Mouse (Mus musculus): ENCODE results near the gene Dpm3. TPM values are rescaled to one million over a fixed set of nuclear protein-coding genes. Genes with fewer than 3 reads are reported as not detected.
"Not testable (repeated sequence)": the region's sequence is repeated elsewhere in the genome, so short reads cannot be mapped to it uniquely, and the experiment has no call there.

Gene Dpm3
- 149 and 153 TPM in 2 replicates for polyA plus RNA-seq (2015; fragmentation: Nextera tagmentation; extraction: Ambion mirVana)

DNA sequence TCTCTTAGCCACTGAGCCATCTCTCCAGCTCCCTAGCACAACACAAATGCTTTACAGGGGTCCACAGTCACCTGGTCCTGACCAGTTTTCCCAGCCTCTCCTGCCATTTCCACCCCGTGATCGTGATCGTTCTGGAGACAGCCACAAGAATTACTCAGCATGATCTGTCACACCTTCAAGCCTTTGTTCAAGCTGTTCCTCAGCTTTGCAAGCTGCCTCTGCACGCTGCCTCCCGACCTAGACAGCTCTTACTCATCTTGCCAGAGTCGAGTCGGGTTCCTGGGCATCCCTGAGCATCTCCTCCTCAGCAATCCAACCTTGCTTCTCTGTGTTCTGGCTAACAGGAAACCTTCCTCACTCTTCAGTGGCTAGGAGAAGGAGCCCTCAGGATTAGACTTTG is at the start of gene Dpm3:
Gene Dpm3, plus strand, starts transcription at position 283 of the 400 bp plus-strand sequence.
- no peak within 1 kb of the TSS for H3K4me2 ChIP-seq
- H3K27me3 ChIP-seq, result peaks cover 6% of the 10 kb centered on the region; the same call in 1 of the 2 replicates
- H3K9me3 ChIP-seq (replicated peaks), result no peaks in the 10 kb centered on the region
- no peak within 1 kb of the TSS for H3K9ac ChIP-seq
- WGBS, result 36% methylated on average over 7 of the region's 7 CpGs
- H3K4me3 ChIP-seq (replicated peaks), result no peak within 1 kb of the TSS
- no peak for ATAC-seq (replicated peaks; ENCODE audit: low FRiP score)
- no peak within 1 kb of the TSS for H3K27ac ChIP-seq
- no peaks in the 10 kb centered on the region for H3K4me1 ChIP-seq
- no peaks in the 10 kb centered on the region for H3K36me3 ChIP-seq

DNA sequence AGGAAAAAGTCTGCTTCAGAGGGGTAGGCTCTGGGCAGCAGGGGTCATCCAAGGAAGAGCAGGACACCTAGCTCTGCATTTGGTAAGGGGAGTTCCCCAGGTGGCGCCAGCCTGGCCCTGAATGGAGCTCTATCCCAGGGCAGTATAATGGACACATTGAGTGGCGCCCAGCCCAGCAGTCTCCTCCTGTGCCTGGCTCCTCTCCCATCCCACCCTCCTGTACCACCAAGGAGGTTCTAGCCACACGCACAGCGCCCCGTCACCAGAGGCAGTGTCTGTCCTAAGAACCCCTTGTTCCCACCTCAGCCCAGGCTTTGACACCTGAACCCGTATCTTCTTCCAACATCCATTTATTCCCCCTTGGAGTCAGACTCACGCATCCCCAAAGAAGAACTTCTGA is 49.4 kb upstream of the Dpm3 start:
- Histone ChIP-seq H3K9ac (no peak overlapping the region), H3K4me2 (no peak overlapping the region), H3K36me3 (peaks cover 65% of the 10 kb centered on the region), H3K4me1 (peaks cover 35% of the 10 kb centered on the region), H3K27ac (peak overlapping the region; percentile 35; the same call in 1 of the 2 replicates), H3K9me3 (replicated peaks) (no peaks in the 10 kb centered on the region), H3K4me3 (replicated peaks) (no peak overlapping the region), H3K27me3 (no peaks in the 10 kb centered on the region)
- WGBS, result 91% methylated on average over 7 of the region's 7 CpGs
- no peak for ATAC-seq (replicated peaks; ENCODE audit: low FRiP score)

DNA sequence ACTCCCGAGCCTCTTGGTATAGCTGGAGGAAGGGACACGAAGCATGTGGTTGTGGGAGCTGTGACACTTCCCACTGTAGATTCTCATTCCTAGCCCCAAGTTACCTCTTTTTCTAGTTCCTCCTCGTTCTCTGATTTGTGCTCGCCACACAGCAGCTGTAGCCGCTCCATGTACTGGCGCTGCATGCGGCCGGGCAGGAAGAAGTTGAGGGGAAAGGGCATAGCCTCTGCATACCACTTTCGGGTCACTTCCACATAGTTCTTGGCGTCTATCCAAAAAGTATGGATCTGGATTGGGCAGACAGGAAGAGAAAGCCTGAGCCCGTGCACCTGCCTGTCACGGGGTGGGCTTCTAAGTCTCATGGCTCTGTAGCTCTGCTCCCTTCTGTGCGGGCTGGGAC is 49.0 kb upstream of the Dpm3 start:
- no peaks in the 10 kb centered on the region for H3K9me3 ChIP-seq (replicated peaks)
- H3K4me1 ChIP-seq, result peaks cover 39% of the 10 kb centered on the region
- no peak overlapping the region for H3K4me2 ChIP-seq
- H3K36me3 ChIP-seq, result peaks cover 64% of the 10 kb centered on the region
- 72% methylated on average over 13 of the region's 13 CpGs for WGBS
- no peak for ATAC-seq (replicated peaks; ENCODE audit: low FRiP score)
- H3K27ac ChIP-seq, result peak overlapping the region; percentile 35; the same call in 1 of the 2 replicates
- no peaks in the 10 kb centered on the region for H3K27me3 ChIP-seq
- no peak overlapping the region for H3K9ac ChIP-seq
- H3K4me3 ChIP-seq (replicated peaks), result no peak overlapping the region

DNA sequence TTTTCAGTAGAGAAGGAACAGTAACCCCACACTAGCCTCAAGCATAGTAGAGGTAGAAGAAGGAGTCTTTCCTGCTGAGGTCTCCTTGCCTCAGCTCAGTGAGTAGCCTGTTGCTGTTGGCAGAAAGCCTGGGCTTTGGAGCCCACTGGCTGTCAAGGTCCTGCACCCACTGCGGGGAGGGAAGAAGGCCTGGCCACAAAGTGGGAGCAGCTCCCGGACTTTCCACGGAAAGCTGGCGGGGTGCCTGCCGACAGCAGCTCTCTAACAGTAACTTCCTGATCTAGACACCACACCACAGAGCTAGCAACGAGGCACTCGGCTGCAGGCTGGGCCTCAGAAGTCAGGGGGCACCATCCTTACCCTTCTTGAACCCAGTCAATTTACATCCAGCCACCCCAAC is 48.4 kb upstream of the Dpm3 start:
- Histone ChIP-seq H3K9me3 (replicated peaks) (no peaks in the 10 kb centered on the region), H3K4me1 (peaks cover 45% of the 10 kb centered on the region), H3K4me3 (replicated peaks) (no peak overlapping the region), H3K9ac (no peak overlapping the region), H3K27ac (0 out of 2 replicates have a peak overlapping the region, but pooled peaks have one; percentile 35), H3K27me3 (no peaks in the 10 kb centered on the region), H3K4me2 (no peak overlapping the region), H3K36me3 (peaks cover 59% of the 10 kb centered on the region)
- 70% methylated on average over 7 of the region's 7 CpGs for WGBS
- no peak for ATAC-seq (replicated peaks; ENCODE audit: low FRiP score)

DNA sequence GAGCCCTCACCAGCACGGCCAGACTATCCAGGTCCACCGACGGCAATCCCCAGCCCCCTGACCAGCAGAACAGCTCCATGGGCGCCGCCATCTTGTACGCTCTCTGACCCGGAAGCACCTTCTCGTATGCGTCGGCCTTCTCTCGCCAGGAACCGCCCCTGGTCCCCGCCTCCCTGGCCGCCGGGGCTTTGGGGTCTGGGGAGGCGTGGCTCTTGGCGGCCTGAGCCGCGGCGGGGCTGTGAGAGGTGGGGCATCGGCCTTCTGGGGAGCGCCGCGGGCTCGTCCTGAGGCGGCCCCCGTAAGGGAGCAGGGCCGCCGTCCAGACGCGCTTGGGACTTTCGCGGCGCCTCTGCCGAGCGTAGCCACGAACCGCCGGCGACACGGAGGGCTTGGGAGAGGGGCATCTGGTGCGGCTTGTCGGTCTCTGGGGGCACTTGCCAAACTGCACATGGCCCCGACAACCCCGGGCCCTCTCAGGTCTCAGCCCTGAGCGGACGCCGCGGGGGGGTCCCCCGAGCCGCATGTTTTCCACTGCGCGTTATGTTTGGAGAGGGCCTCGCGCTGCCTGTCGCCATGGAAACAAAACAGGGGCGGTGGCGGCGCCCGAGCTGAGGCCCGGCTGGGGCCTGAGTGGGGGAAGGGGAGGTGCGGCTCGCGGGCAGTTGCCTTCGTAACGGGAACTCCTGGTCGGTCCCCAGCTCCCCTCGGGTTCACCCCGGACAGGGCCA is 45.2 kb upstream of the Dpm3 start:
- peaks cover 50% of the 10 kb centered on the region for H3K4me1 ChIP-seq
- H3K4me3 ChIP-seq (replicated peaks), result peak overlapping the region; percentile 90
- peak; percentile 94 for ATAC-seq (replicated peaks; ENCODE audit: low FRiP score)
- no peaks in the 10 kb centered on the region for H3K9me3 ChIP-seq (replicated peaks)
- H3K27ac ChIP-seq, result peak overlapping the region; percentile 97
- H3K27me3 ChIP-seq, result no peaks in the 10 kb centered on the region
- peaks cover 26% of the 10 kb centered on the region for H3K36me3 ChIP-seq
- peak overlapping the region; percentile 64 for H3K9ac ChIP-seq
- H3K4me2 ChIP-seq, result peak overlapping the region; percentile 91
- WGBS, result under 1% methylated on average over 69 of the region's 69 CpGs

DNA sequence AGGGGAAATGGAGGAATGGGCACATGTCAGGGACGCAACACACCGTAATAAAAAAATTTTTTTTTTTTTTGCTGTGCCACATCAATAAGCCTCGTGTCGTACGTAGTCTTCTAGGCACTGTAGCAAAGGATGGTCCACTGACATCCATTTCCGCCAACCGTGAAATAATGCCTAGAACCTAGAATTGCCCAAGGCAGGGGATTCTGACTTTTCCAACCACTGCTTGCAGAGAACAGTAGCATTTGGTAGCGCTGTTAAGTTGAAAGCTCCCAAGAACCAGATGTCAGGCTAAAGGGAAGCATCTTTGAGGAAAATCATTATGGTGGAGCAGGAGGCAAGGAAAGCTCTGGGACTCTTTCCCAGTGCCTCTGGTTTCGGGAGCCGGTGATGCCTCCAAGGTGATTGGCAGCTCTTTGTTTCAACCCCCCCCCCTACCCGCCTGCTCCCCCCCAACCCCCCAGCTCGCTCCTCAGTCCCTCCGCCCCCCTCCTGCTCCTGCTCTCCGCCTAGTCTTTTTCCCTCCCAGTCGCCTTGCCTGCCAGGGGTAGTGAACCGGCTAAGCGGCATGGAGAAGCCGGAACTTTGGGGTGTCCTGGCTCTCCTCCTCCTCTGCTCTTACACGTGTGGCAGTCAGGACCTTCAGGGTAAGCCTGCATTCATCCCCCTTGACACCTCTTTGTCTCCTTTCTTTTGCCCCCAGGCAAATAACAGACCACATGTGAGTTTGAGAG is 44.3 kb upstream of the Dpm3 start, which contains the start of gene Thbs3:
Gene Thbs3, plus strand, starts transcription at position 500 of the 731 bp plus-strand sequence.
- WGBS, result under 1% methylated on average over 19 of the region's 19 CpGs
- H3K9me3 ChIP-seq (replicated peaks), result no peaks in the 10 kb centered on the region
- no peak for ATAC-seq (replicated peaks; ENCODE audit: low FRiP score)
- H3K27ac ChIP-seq, result peak within 1 kb of the TSS; percentile 97
- peak within 1 kb of the TSS; percentile 90 for H3K4me3 ChIP-seq (replicated peaks)
- peak within 1 kb of the TSS; percentile 91 for H3K4me2 ChIP-seq
- no peaks in the 10 kb centered on the region for H3K27me3 ChIP-seq
- peak within 1 kb of the TSS; percentile 64 for H3K9ac ChIP-seq
- H3K4me1 ChIP-seq, result peaks cover 56% of the 10 kb centered on the region
- peaks cover 18% of the 10 kb centered on the region for H3K36me3 ChIP-seq

DNA sequence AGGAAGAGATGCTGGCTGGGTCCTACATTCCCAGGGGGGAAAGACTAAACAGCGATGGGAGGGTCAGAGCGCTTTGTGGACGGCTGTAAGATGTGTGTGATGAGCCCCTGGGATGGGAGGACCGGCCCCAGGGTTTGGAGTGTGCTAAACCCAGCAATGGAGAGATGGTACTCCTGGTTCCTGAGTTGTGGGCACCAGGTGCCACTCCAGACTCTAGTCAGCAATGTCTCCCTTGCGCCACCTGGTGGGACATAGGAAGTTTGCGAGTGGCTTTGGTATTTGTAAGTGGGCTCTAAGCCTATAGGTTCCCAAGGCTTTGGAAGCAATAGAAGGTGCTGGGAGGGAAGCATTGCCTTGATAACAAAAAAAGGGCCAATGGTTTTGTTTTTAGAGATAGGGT is 43.3 kb upstream of the Dpm3 start:
- H3K4me1 ChIP-seq, result peaks cover 48% of the 10 kb centered on the region
- H3K27me3 ChIP-seq, result no peaks in the 10 kb centered on the region
- H3K36me3 ChIP-seq, result peaks cover 7% of the 10 kb centered on the region; the same call in 1 of the 2 replicates
- 0 out of 2 replicates have a peak overlapping the region, but pooled peaks have one; percentile 16 for H3K9ac ChIP-seq
- H3K27ac ChIP-seq, result peak overlapping the region; percentile 97; the same call in 1 of the 2 replicates
- H3K4me2 ChIP-seq, result peak overlapping the region; percentile 91
- no peaks in the 10 kb centered on the region for H3K9me3 ChIP-seq (replicated peaks)
- 2% methylated on average over 6 of the region's 6 CpGs for WGBS
- peak overlapping the region; percentile 90 for H3K4me3 ChIP-seq (replicated peaks)
- 0 out of 2 replicates have a peak, but pooled peaks have one; percentile 2 for ATAC-seq (replicated peaks; ENCODE audit: low FRiP score)

DNA sequence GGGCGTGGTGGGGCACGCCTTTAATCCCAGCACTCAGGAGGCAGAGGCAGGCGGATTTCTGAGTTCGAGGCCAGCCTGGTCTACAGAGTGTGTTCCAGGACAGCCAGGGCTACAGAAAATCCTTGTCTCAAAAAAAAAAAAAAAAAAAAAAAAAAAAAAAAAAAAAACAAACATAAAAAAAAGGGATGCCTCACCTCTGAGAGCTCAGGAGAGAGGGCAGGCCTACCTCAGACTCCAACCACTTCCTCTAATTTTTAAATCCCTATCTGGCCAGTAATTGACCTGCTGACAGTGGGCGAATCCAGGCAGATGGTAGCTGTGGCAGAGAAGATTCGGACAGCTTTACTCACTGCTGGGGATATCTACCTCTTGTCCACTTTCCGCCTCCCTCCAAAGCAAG is 42.8 kb upstream of the Dpm3 start:
- not testable (repeated sequence) for H3K27me3 ChIP-seq; H3K9me3 ChIP-seq (replicated peaks); H3K4me3 ChIP-seq (replicated peaks); ATAC-seq (replicated peaks; ENCODE audit: low FRiP score); H3K9ac ChIP-seq; H3K27ac ChIP-seq; H3K36me3 ChIP-seq
- WGBS, result 75% methylated on average over 7 of the region's 7 CpGs
- Histone ChIP-seq H3K4me1 (peaks cover 44% of the 10 kb centered on the region), H3K4me2 (peak overlapping the region; percentile 91)

DNA sequence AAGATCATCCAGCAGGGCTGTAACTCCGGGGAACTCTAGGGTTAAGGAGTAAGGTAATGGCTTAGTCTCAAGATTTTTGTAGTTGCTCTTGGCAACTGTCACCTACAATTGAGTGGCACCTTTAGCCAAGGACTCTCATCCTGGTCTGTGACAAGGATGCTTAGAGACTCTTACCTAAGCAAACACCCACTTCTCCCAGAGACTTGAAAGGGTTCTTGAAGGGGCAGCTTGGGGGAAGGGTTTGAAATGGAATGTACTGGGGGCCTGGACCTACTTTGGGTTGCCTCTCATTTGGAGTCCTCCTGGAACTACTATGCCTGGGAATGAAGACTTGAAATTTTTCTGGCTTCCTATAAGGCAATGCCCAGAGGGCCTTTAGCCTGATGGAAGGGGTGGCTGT is 40.9 kb upstream of the Dpm3 start:
- 69% methylated on average over 1 of the region's 1 CpGs for WGBS
- H3K27ac ChIP-seq, result no peak overlapping the region

DNA sequence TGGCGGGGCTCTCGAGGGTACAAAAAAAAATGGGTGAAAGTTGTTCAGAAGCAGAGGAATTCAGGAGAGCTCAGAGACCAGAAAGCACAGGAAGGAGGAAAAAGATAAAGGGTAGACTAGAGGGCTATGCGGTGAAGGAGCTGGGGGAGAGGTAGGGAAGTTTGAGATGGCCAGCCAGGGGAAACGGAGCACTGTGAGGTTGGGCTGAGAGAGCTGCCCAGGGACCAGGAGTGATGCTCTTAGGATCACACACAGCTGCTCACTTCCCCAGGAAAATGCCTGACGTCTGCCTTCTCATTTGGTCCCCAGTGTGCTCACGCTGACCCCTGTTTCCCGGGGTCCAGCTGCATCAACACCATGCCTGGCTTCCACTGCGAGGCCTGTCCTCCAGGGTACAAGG is 39.6 kb upstream of the Dpm3 start:
- no peaks in the 10 kb centered on the region for H3K9me3 ChIP-seq (replicated peaks)
- no peak overlapping the region for H3K4me2 ChIP-seq
- H3K9ac ChIP-seq, result 0 out of 2 replicates have a peak overlapping the region, but pooled peaks have one; percentile 23
- no peak overlapping the region for H3K4me3 ChIP-seq (replicated peaks)
- peaks cover 26% of the 10 kb centered on the region for H3K4me1 ChIP-seq
- no peak for ATAC-seq (replicated peaks; ENCODE audit: low FRiP score)
- no peaks in the 10 kb centered on the region for H3K27me3 ChIP-seq
- H3K36me3 ChIP-seq, result peaks cover 13% of the 10 kb centered on the region; the same call in 1 of the 2 replicates
- H3K27ac ChIP-seq, result no peak overlapping the region
- 26% methylated on average over 8 of the region's 8 CpGs for WGBS

More for the DNA sequence above, 40.9 kb upstream of the Dpm3 start:
- H3K4me1 ChIP-seq, result peaks cover 30% of the 10 kb centered on the region
- ATAC-seq (replicated peaks; ENCODE audit: low FRiP score), result no peak
- H3K9me3 ChIP-seq (replicated peaks), result no peaks in the 10 kb centered on the region
- H3K27me3 ChIP-seq, result no peaks in the 10 kb centered on the region
- H3K4me2 ChIP-seq, result no peak overlapping the region
- H3K36me3 ChIP-seq, result peaks cover 4% of the 10 kb centered on the region; the same call in 1 of the 2 replicates
- no peak overlapping the region for H3K4me3 ChIP-seq (replicated peaks)
- H3K9ac ChIP-seq, result no peak overlapping the region

DNA sequence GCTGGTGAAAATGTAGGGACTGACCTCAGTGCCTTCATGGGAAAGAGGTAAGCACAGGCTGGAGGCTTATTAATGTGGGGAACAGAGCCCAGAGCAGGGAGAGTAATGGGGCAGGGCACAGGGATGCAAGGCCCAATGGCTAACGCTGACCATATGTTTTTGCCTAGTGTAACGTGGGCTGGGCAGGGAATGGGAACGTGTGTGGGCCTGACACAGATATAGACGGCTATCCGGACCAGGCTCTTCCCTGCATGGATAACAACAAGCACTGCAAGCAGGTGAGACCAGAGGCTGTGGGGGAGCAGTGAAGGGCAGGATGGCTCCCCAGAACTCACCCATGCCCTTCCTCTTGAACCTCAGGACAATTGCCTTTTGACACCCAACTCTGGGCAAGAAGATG is 38.0 kb upstream of the Dpm3 start:
- H3K9me3 ChIP-seq (replicated peaks), result no peaks in the 10 kb centered on the region
- no peak overlapping the region for H3K9ac ChIP-seq
- no peak for ATAC-seq (replicated peaks; ENCODE audit: low FRiP score)
- peaks cover 13% of the 10 kb centered on the region; the same call in 1 of the 2 replicates for H3K36me3 ChIP-seq
- WGBS, result 73% methylated on average over 5 of the region's 5 CpGs
- peaks cover 7% of the 10 kb centered on the region for H3K27me3 ChIP-seq
- no peak overlapping the region for H3K4me3 ChIP-seq (replicated peaks)
- no peak overlapping the region for H3K4me2 ChIP-seq
- H3K4me1 ChIP-seq, result peaks cover 21% of the 10 kb centered on the region
- H3K27ac ChIP-seq, result no peak overlapping the region

DNA sequence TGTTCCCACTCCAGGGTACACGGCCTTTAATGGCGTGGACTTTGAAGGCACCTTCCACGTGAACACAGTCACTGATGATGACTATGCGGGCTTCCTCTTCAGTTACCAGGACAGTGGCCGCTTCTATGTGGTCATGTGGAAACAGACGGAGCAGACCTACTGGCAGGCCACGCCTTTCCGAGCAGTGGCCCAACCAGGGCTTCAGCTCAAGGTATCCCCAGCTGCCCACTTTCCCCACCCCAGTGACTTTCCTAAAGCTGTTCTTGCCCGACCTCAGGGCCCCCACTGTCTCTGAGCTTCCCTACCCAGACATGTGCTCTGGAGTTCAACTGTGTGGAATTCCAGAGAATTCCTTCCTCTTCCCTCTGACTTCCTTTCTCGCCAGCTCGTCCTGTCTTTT is 34.4 kb upstream of the Dpm3 start:
- ATAC-seq (replicated peaks; ENCODE audit: low FRiP score), result no peak
- no peak overlapping the region for H3K4me2 ChIP-seq
- H3K36me3 ChIP-seq, result peaks cover 13% of the 10 kb centered on the region; the same call in 1 of the 2 replicates
- H3K4me1 ChIP-seq, result peaks cover 41% of the 10 kb centered on the region
- 84% methylated on average over 11 of the region's 11 CpGs for WGBS
- no peak overlapping the region for H3K27ac ChIP-seq
- no peaks in the 10 kb centered on the region for H3K9me3 ChIP-seq (replicated peaks)
- H3K27me3 ChIP-seq, result peaks cover 11% of the 10 kb centered on the region
- H3K4me3 ChIP-seq (replicated peaks), result no peak overlapping the region
- H3K9ac ChIP-seq, result no peak overlapping the region
